Mouse (Mus musculus) hindbrain, embryonic 15.5 days (tissue): ENCODE results near the gene Hirip3. TPM values are rescaled to one million over a fixed set of nuclear protein-coding genes. Genes with fewer than 3 reads are reported as not detected.

Source experiments
- ATAC-seq: fragments of 200-750 bp; cut with Nextera tagmentation; 2 replicates; pipeline ENCODE4 v1.8.0; 2017; ENCODE audit warnings: low read depth, moderate number of reproducible peaks, moderate TSS enrichment; ENCODE audit not compliant: low FRiP score
- H3K27ac ChIP-seq: fragments of 300-500 bp; sonication (generic); replicated peaks from 2 replicates; pipeline ENCODE4 v1.5.1; 2015; ENCODE audit warnings: mild to moderate bottlenecking, inconsistent platforms
- H3K27me3 ChIP-seq: fragments of 300-500 bp; sonication (generic); 2 replicates; pipeline ENCODE4 v1.6.1; 2015; ENCODE audit warnings: control low read depth, inconsistent platforms
- H3K36me3 ChIP-seq: fragments of 300-500 bp; sonication (generic); 2 replicates; pipeline ENCODE4 v1.6.1; 2015; ENCODE audit warnings: control low read depth, inconsistent platforms
- H3K4me1 ChIP-seq: fragments of 300-500 bp; sonication (generic); replicated peaks from 2 replicates; pipeline ENCODE4 v1.6.1; 2015; ENCODE audit warnings: control low read depth, inconsistent platforms
- H3K4me2 ChIP-seq: fragments of 300-500 bp; sonication (generic); 2 replicates; pipeline ENCODE4 v1.6.1; 2015; ENCODE audit warnings: moderate library complexity, mild to moderate bottlenecking, inconsistent platforms
- H3K4me3 ChIP-seq: fragments of 300-500 bp; sonication (generic); 2 replicates; pipeline ENCODE4 v1.5.1; 2015; ENCODE audit warnings: mild to moderate bottlenecking, inconsistent platforms
- H3K9ac ChIP-seq: fragments of 300-500 bp; sonication (generic); 2 replicates; pipeline ENCODE4 v1.6.1; 2015; ENCODE audit warnings: inconsistent platforms
- H3K9me3 ChIP-seq: fragments of 300-500 bp; sonication (generic); 2 replicates; pipeline ENCODE4 v1.6.1; 2016; ENCODE audit warnings: control low read depth, inconsistent platforms
- WGBS: fragments of 180-500 bp; shearing (Covaris S2); methylation state at CpG from one replicate; pipeline ENCODE4 v1.1.7; 2015; 5-methylcytosine and 5-hydroxymethylcytosine counted together
- polyA plus RNA-seq: library from polyadenylated mRNA; unstranded; fragments of >200 nt; fragmentation: Nextera tagmentation; extraction: Ambion mirVana; gene quantifications from 2 replicates; pipeline ENCODE4 v1.2.1, GENCODE M21; 2015

Gene Hirip3
- 22.6 and 24.0 TPM in 2 replicates for polyA plus RNA-seq

- Histone ChIP-seq H3K4me3 (peak within 1 kb of the TSS; percentile 81), H3K9ac (peak within 1 kb of the TSS; percentile 58), H3K36me3 (peaks cover 34% of the 10 kb centered on the region), H3K27me3 (no peaks in the 10 kb centered on the region), H3K4me1 (peaks cover 30% of the 10 kb centered on the region), H3K9me3 (no peaks in the 10 kb centered on the region), H3K27ac (peak within 1 kb of the TSS; percentile 91), H3K4me2 (peak within 1 kb of the TSS; percentile 86)
- 3% methylated on average over 42 of the region's 42 CpGs for WGBS
- peak; percentile 86 for ATAC-seq
Measured at GRCm38 (mm10) chr7:126861429-126862130, at the start of gene Hirip3. Gene Hirip3 (plus strand): TSS chr7:126861972.

- Histone ChIP-seq H3K9ac (no peak overlapping the region), H3K27me3 (no peaks in the 10 kb centered on the region)
Measured at GRCm38 (mm10) chr7:126815726-126816222, 46.0 kb upstream of the Hirip3 start.

GRCm38 (mm10) chr7:126816494-126816893 is 45.3 kb upstream of the Hirip3 start:
- no peak for ATAC-seq
- H3K4me3 ChIP-seq = no peak overlapping the region
- H3K27me3 ChIP-seq = no peaks in the 10 kb centered on the region
- H3K36me3 ChIP-seq = no peaks in the 10 kb centered on the region
- H3K9ac ChIP-seq = no peak overlapping the region
- H3K4me1 ChIP-seq = no peaks in the 10 kb centered on the region
- no peak overlapping the region for H3K4me2 ChIP-seq
- no peak overlapping the region for H3K27ac ChIP-seq
- H3K9me3 ChIP-seq = no peaks in the 10 kb centered on the region
- 86% methylated on average over 8 of the region's 8 CpGs for WGBS

More at GRCm38 (mm10) chr7:126815726-126816222, 46.0 kb upstream of the Hirip3 start:
- ATAC-seq = no peak
- 49% methylated on average over 8 of the region's 8 CpGs for WGBS
- H3K4me2 ChIP-seq = no peak overlapping the region
- H3K4me1 ChIP-seq = no peaks in the 10 kb centered on the region
- H3K36me3 ChIP-seq = no peaks in the 10 kb centered on the region
- no peak overlapping the region for H3K27ac ChIP-seq
- no peak overlapping the region for H3K4me3 ChIP-seq
- H3K9me3 ChIP-seq = no peaks in the 10 kb centered on the region

- Histone ChIP-seq H3K27me3 (no peaks in the 10 kb centered on the region), H3K4me3 (no peak overlapping the region), H3K4me2 (no peak overlapping the region), H3K27ac (no peak overlapping the region), H3K9ac (no peak overlapping the region), H3K36me3 (no peaks in the 10 kb centered on the region), H3K4me1 (peaks cover 7% of the 10 kb centered on the region), H3K9me3 (no peaks in the 10 kb centered on the region)
- 85% methylated on average over 7 of the region's 7 CpGs for WGBS
- ATAC-seq = no peak
Measured at GRCm38 (mm10) chr7:126817595-126817994, 44.2 kb upstream of the Hirip3 start.

GRCm38 (mm10) chr7:126818818-126819217 is 43.0 kb upstream of the Hirip3 start:
- no peak for ATAC-seq
- H3K27me3 ChIP-seq = no peaks in the 10 kb centered on the region
- H3K27ac ChIP-seq = no peak overlapping the region
- WGBS = 29% methylated on average over 1 of the region's 1 CpGs
- H3K9ac ChIP-seq = no peak overlapping the region
- peaks cover 12% of the 10 kb centered on the region for H3K4me1 ChIP-seq
- H3K36me3 ChIP-seq = no peaks in the 10 kb centered on the region
- H3K4me3 ChIP-seq = no peak overlapping the region
- H3K4me2 ChIP-seq = no peak overlapping the region
- no peaks in the 10 kb centered on the region for H3K9me3 ChIP-seq

- H3K27me3 ChIP-seq = no peaks in the 10 kb centered on the region
- H3K4me3 ChIP-seq = peak overlapping the region; percentile 76
- H3K9ac ChIP-seq = peak overlapping the region; percentile 90
- peak overlapping the region; percentile 67 for H3K4me2 ChIP-seq
- no peak; the same call in 1 of the 2 replicates for ATAC-seq
- H3K4me1 ChIP-seq = peaks cover 42% of the 10 kb centered on the region
- H3K27ac ChIP-seq = peak overlapping the region; percentile 93
- no peaks in the 10 kb centered on the region for H3K9me3 ChIP-seq
- 17% methylated on average over 7 of the region's 7 CpGs for WGBS
- no peaks in the 10 kb centered on the region for H3K36me3 ChIP-seq
Measured at GRCm38 (mm10) chr7:126821835-126822511, 39.8 kb upstream of the Hirip3 start.

- H3K4me3 ChIP-seq = peak overlapping the region; percentile 76
- no peaks in the 10 kb centered on the region for H3K9me3 ChIP-seq
- no peaks in the 10 kb centered on the region for H3K27me3 ChIP-seq
- 9% methylated on average over 8 of the region's 9 CpGs for WGBS
- peak overlapping the region; percentile 67 for H3K4me2 ChIP-seq
- H3K36me3 ChIP-seq = no peaks in the 10 kb centered on the region
- peak overlapping the region; percentile 90 for H3K9ac ChIP-seq
- H3K27ac ChIP-seq = peak overlapping the region; percentile 93
- peaks cover 48% of the 10 kb centered on the region for H3K4me1 ChIP-seq
- ATAC-seq = peak; percentile 33; the same call in 1 of the 2 replicates
Measured at GRCm38 (mm10) chr7:126822741-126823140, 39.0 kb upstream of the Hirip3 start.

- peak; percentile 88 for ATAC-seq
- Histone ChIP-seq H3K4me2 (peak overlapping the region; percentile 67), H3K4me3 (peak overlapping the region; percentile 76), H3K9me3 (no peaks in the 10 kb centered on the region), H3K27ac (peak overlapping the region; percentile 93), H3K36me3 (no peaks in the 10 kb centered on the region), H3K27me3 (no peaks in the 10 kb centered on the region), H3K4me1 (peaks cover 48% of the 10 kb centered on the region), H3K9ac (peak overlapping the region; percentile 90)
- under 1% methylated on average over 16 of the region's 19 CpGs for WGBS
Measured at GRCm38 (mm10) chr7:126823202-126823711, 38.5 kb upstream of the Hirip3 start.

- no peak for ATAC-seq
- Histone ChIP-seq H3K4me2 (peak overlapping the region; percentile 67), H3K4me3 (peak overlapping the region; percentile 76), H3K9me3 (no peaks in the 10 kb centered on the region), H3K36me3 (no peaks in the 10 kb centered on the region), H3K27me3 (no peaks in the 10 kb centered on the region), H3K4me1 (peaks cover 48% of the 10 kb centered on the region), H3K9ac (peak overlapping the region; percentile 90), H3K27ac (peak overlapping the region; percentile 93)
- WGBS = 5% methylated on average over 10 of the region's 10 CpGs
Measured at GRCm38 (mm10) chr7:126823940-126824339, 37.8 kb upstream of the Hirip3 start.

GRCm38 (mm10) chr7:126825403-126825802 is 36.4 kb upstream of the Hirip3 start:
- H3K4me2 ChIP-seq = peak overlapping the region; percentile 67
- ATAC-seq = no peak
- H3K9me3 ChIP-seq = no peaks in the 10 kb centered on the region
- no peaks in the 10 kb centered on the region for H3K36me3 ChIP-seq
- 26% methylated on average over 8 of the region's 8 CpGs for WGBS
- peak overlapping the region; percentile 76; the same call in 1 of the 2 replicates for H3K4me3 ChIP-seq
- no peak overlapping the region for H3K27ac ChIP-seq
- H3K9ac ChIP-seq = no peak overlapping the region
- H3K4me1 ChIP-seq = peaks cover 52% of the 10 kb centered on the region
- H3K27me3 ChIP-seq = no peaks in the 10 kb centered on the region

- WGBS = 72% methylated on average over 5 of the region's 5 CpGs
- Histone ChIP-seq H3K9me3 (no peaks in the 10 kb centered on the region), H3K36me3 (no peaks in the 10 kb centered on the region), H3K27ac (no peak overlapping the region), H3K27me3 (no peaks in the 10 kb centered on the region), H3K9ac (no peak overlapping the region), H3K4me1 (peaks cover 52% of the 10 kb centered on the region), H3K4me2 (no peak overlapping the region; the same call in 1 of the 2 replicates), H3K4me3 (no peak overlapping the region)
- ATAC-seq = no peak
Measured at GRCm38 (mm10) chr7:126825952-126826351, 35.8 kb upstream of the Hirip3 start.

GRCm38 (mm10) chr7:126831539-126831938 is 30.2 kb upstream of the Hirip3 start, which contains the start of gene 4930451I11Rik:
Gene 4930451I11Rik (minus strand): TSS chr7:126831639.
- peak within 1 kb of the TSS; percentile 61 for H3K4me2 ChIP-seq
- no peaks in the 10 kb centered on the region for H3K36me3 ChIP-seq
- peaks cover 25% of the 10 kb centered on the region for H3K4me1 ChIP-seq
- H3K9ac ChIP-seq = no peak within 1 kb of the TSS
- 0 out of 2 replicates have a peak within 1 kb of the TSS, but pooled peaks have one; percentile 54 for H3K27ac ChIP-seq
- ATAC-seq = 0 out of 2 replicates have a peak, but pooled peaks have one; percentile 10
- H3K9me3 ChIP-seq = no peaks in the 10 kb centered on the region
- peak within 1 kb of the TSS; percentile 27 for H3K4me3 ChIP-seq
- 53% methylated on average over 5 of the region's 5 CpGs for WGBS
- no peaks in the 10 kb centered on the region for H3K27me3 ChIP-seq
